Mouse (Mus musculus): ENCODE measurements around the gene Anxa5. TPM values are rescaled to one million over a fixed set of nuclear protein-coding genes. Genes with fewer than 3 reads are reported as not detected.
A peak's percentile ranks its signal among the peaks of the same experiment; 100 is the strongest.

Anxa5 gene
- polyA plus RNA-seq, 1 experiment from 2014 or later: 247 TPM

DNA sequence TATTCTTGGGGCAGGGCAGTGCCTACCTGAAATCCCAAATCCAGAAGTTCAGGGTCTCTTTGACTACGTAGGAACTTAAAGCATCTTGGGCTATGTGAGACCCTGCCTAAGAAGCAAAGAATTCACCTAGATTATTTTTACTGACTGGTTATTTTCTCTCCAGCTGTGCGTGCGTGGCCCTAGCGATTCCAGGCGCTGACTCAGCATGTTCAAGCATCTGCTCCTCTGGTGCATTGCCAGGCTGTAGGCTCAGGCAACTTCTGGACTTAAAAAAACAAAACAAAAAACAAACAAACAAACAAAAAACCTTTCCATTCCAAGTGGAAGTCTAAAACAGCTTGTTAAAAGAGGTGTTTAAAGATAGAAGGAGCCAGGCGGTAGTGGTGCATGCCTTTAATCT, 22.5 kb upstream of the Anxa5 start:
- no peak overlapping the region for H3K4me2 ChIP-seq (replicated peaks)
- H3K9me3 ChIP-seq: no peaks in the 10 kb centered on the region
- H3K27ac ChIP-seq: no peak overlapping the region
- H3K27me3 ChIP-seq (replicated peaks): no peaks in the 10 kb centered on the region
- H3K4me3 ChIP-seq (replicated peaks): no peak overlapping the region
- no peaks in the 10 kb centered on the region for H3K4me1 ChIP-seq (replicated peaks)
- no peak overlapping the region for H3K9ac ChIP-seq
- no peaks in the 10 kb centered on the region for H3K36me3 ChIP-seq
- 88% methylated on average over 6 of the region's 6 CpGs for WGBS
- ATAC-seq: no peak

GRCm38 (mm10) chr3:36496746-36497145, 21.1 kb upstream of the Anxa5 start:
- H3K4me3 ChIP-seq (replicated peaks): no peak overlapping the region
- H3K9ac ChIP-seq: no peak overlapping the region
- no peaks in the 10 kb centered on the region for H3K4me1 ChIP-seq (replicated peaks)
- H3K9me3 ChIP-seq: no peaks in the 10 kb centered on the region
- 20% methylated on average over 14 of the region's 14 CpGs for WGBS
- peak; percentile 74 for ATAC-seq
- H3K36me3 ChIP-seq: no peaks in the 10 kb centered on the region
- no peaks in the 10 kb centered on the region for H3K27me3 ChIP-seq (replicated peaks)
- no peak overlapping the region for H3K27ac ChIP-seq
- no peak overlapping the region for H3K4me2 ChIP-seq (replicated peaks)

DNA sequence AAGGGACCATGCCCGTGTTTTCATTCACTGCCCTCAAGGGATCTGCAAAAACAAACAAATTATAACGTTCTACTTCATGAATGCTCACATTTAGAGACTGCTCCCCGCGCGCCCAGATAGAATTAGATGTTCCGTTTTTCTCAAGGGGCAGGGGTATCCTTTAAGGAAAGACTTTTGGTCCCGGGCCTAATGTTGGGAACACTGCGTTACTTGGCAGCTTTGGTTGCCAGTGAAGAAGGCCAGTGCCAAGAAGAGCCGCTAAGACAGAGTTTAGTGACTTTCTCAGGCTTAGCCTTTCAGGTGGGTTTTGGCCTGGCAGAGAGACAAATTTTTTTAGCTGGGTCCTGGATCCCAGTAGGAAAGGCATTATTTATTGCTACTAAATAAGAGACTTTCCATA, 20.6 kb upstream of the Anxa5 start:
- H3K4me1 ChIP-seq (replicated peaks): no peaks in the 10 kb centered on the region
- no peak overlapping the region for H3K9ac ChIP-seq
- no peaks in the 10 kb centered on the region for H3K36me3 ChIP-seq
- H3K9me3 ChIP-seq: no peaks in the 10 kb centered on the region
- H3K4me2 ChIP-seq (replicated peaks): no peak overlapping the region
- H3K27ac ChIP-seq: no peak overlapping the region
- no peak for ATAC-seq
- H3K4me3 ChIP-seq (replicated peaks): no peak overlapping the region
- 86% methylated on average over 9 of the region's 9 CpGs for WGBS
- no peaks in the 10 kb centered on the region for H3K27me3 ChIP-seq (replicated peaks)

DNA sequence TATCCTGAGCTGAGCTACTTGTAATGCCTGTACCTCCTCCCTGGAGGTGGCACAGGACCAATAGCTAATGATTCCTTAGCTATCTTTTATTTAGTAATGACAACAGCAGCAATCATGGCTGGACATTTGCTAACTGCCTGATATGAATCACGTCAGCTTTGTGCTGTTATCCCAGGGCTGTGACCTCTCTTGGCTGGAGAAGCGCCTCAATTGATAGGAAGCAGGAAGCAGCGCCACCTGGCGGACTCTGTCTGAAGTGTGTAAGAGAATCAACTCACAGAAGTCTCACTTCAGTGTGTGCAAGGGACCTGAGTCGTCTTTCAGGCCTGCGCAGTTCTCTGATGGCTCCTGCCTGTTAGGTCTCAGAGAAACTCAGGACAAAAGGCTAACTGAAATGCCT, 19.7 kb upstream of the Anxa5 start:
- no peaks in the 10 kb centered on the region for H3K36me3 ChIP-seq
- ATAC-seq: peak; percentile 82
- H3K4me1 ChIP-seq (replicated peaks): no peaks in the 10 kb centered on the region
- no peak overlapping the region for H3K9ac ChIP-seq
- H3K27ac ChIP-seq: no peak overlapping the region
- H3K9me3 ChIP-seq: no peaks in the 10 kb centered on the region
- H3K4me2 ChIP-seq (replicated peaks): peak overlapping the region; percentile 36; the same call in 1 of the 2 replicates
- H3K4me3 ChIP-seq (replicated peaks): no peak overlapping the region
- no peaks in the 10 kb centered on the region for H3K27me3 ChIP-seq (replicated peaks)
- WGBS: 7% methylated on average over 6 of the region's 6 CpGs

DNA sequence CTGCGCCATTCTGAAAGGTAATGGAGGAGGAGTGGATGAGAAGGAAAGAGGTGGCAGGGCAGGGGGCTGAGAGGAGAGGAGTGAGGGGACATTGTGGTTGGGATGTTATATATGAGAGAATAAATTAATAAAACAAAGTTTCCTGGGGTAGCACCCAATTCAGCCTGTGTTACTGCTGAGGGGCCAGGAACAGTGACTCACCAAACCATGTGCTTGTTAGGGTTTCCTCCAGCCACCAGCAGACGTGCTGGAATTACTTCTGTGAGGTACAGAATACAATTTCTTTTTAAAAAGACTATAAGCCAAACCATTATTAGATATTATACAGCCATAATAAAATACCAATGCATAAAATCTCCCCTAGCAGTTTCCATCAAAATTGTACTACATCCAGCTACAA, 18.9 kb upstream of the Anxa5 start:
- Histone ChIP-seq H3K4me2 (replicated peaks) (no peak overlapping the region), H3K27ac (no peak overlapping the region), H3K9ac (no peak overlapping the region), H3K36me3 (no peaks in the 10 kb centered on the region), H3K4me3 (replicated peaks) (no peak overlapping the region), H3K4me1 (replicated peaks) (no peaks in the 10 kb centered on the region), H3K9me3 (no peaks in the 10 kb centered on the region), H3K27me3 (replicated peaks) (no peaks in the 10 kb centered on the region)
- WGBS: 75% methylated on average over 2 of the region's 2 CpGs
- ATAC-seq: no peak

GRCm38 (mm10) chr3:36493641-36494283, 18.1 kb upstream of the Anxa5 start:
- Histone ChIP-seq H3K4me1 (replicated peaks) (no peaks in the 10 kb centered on the region), H3K27ac (no peak overlapping the region), H3K9ac (no peak overlapping the region), H3K4me3 (replicated peaks) (no peak overlapping the region), H3K9me3 (no peaks in the 10 kb centered on the region), H3K4me2 (replicated peaks) (no peak overlapping the region), H3K27me3 (replicated peaks) (no peaks in the 10 kb centered on the region), H3K36me3 (no peaks in the 10 kb centered on the region)
- WGBS: 42% methylated on average over 6 of the region's 6 CpGs
- ATAC-seq: no peak

GRCm38 (mm10) chr3:36492716-36493391, 17.2 kb upstream of the Anxa5 start:
- no peaks in the 10 kb centered on the region for H3K4me1 ChIP-seq (replicated peaks)
- WGBS: 64% methylated on average over 9 of the region's 9 CpGs
- no peaks in the 10 kb centered on the region for H3K9me3 ChIP-seq
- H3K27ac ChIP-seq: no peak overlapping the region
- H3K9ac ChIP-seq: no peak overlapping the region
- no peaks in the 10 kb centered on the region for H3K27me3 ChIP-seq (replicated peaks)
- H3K4me2 ChIP-seq (replicated peaks): no peak overlapping the region
- H3K36me3 ChIP-seq: no peaks in the 10 kb centered on the region
- no peak overlapping the region for H3K4me3 ChIP-seq (replicated peaks)
- ATAC-seq: no peak

DNA sequence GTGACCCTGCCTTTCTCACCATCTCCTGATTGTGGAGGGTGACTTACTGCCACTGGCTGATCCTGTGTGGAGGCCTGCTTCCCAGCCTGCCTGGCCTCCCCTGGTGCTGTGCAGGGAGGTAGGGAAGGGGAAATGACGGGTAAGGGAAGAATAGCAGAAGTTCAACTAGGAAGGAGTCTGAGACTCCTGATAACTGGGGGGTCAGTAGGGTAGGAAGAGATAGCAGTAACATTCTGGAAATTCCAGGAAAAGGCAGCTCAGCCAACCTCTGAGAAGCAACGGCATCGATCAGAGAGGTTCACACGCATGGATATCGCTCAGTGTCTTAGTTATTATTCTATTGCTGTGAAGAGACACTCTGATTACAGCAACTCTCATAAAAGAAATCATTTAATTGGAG, 15.8 kb upstream of the Anxa5 start:
- Histone ChIP-seq H3K9me3 (no peaks in the 10 kb centered on the region), H3K36me3 (no peaks in the 10 kb centered on the region)
- WGBS: 89% methylated on average over 5 of the region's 5 CpGs

GRCm38 (mm10) chr3:36489590-36489910, 13.9 kb upstream of the Anxa5 start:
- no peak overlapping the region for H3K4me2 ChIP-seq (replicated peaks)
- ATAC-seq: no peak
- no peak overlapping the region for H3K9ac ChIP-seq
- WGBS: 89% methylated on average over 1 of the region's 1 CpGs
- H3K4me3 ChIP-seq (replicated peaks): no peak overlapping the region
- no peaks in the 10 kb centered on the region for H3K4me1 ChIP-seq (replicated peaks)
- no peak overlapping the region for H3K27ac ChIP-seq
- H3K36me3 ChIP-seq: no peaks in the 10 kb centered on the region
- H3K27me3 ChIP-seq (replicated peaks): no peaks in the 10 kb centered on the region
- H3K9me3 ChIP-seq: no peaks in the 10 kb centered on the region

More for the DNA sequence above, 15.8 kb upstream of the Anxa5 start:
- Histone ChIP-seq H3K27me3 (replicated peaks) (no peaks in the 10 kb centered on the region), H3K4me1 (replicated peaks) (no peaks in the 10 kb centered on the region), H3K9ac (no peak overlapping the region), H3K27ac (no peak overlapping the region), H3K4me2 (replicated peaks) (no peak overlapping the region), H3K4me3 (replicated peaks) (no peak overlapping the region)
- ATAC-seq: no peak

DNA sequence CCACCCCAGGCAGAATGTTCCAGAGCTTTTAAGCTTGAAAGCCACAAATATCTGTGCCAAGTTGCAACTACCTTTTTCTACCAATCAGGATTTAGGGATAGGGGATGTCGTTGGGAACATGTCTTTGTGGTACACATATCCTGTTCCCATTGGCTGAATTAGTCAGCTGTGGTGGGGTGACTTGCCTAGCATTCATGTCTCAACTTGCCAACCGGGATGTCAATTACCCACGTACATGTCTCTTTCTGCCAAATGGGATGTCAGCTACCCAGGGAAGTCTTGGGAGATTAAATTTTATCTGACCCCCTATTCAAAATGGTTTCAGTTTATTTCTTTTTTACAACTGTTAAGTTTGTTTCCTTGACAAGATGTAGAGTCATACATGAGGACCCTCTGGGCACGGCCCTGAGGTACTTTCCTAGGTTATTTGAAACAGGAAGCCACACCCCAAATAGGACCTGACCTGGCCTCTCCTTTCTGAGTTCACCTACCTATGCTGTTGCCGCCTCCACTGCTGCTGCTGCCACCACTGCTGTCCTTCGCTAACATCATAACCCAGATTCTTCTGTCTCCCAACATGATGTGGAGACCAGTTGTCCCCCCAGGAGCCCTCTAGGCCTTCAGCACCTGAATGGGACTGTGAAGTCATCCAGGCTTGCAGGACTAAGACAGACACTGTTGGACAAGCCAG, 13.3 kb upstream of the Anxa5 start:
- no peak overlapping the region for H3K27ac ChIP-seq
- no peaks in the 10 kb centered on the region for H3K9me3 ChIP-seq
- no peaks in the 10 kb centered on the region for H3K36me3 ChIP-seq
- WGBS: 78% methylated on average over 6 of the region's 6 CpGs
- H3K4me2 ChIP-seq (replicated peaks): no peak overlapping the region
- H3K9ac ChIP-seq: no peak overlapping the region
- no peak overlapping the region for H3K4me3 ChIP-seq (replicated peaks)
- no peak for ATAC-seq
- H3K27me3 ChIP-seq (replicated peaks): no peaks in the 10 kb centered on the region
- H3K4me1 ChIP-seq (replicated peaks): no peaks in the 10 kb centered on the region

DNA sequence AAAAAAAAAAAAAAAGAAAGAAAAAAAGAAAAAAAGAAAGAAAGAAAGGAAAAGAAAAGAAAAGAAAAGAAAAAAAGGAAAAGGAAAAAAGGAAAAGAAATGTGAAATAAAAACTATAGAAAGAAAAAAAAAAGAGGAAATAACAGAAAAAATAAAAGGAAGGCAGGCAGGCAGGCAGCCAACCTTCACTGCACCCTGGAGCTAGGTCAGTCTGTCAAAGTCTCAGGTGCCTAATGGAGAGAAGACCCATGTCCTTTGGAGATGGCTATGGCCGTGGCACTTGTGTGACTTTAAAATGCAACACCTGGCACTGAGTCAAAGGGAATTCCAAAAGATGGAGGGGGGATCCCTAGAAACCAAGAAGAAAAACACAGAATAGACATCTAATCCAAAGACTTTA, 12.7 kb upstream of the Anxa5 start:
- H3K4me1 ChIP-seq (replicated peaks): no peaks in the 10 kb centered on the region
- H3K9ac ChIP-seq: no peak overlapping the region
- no peak overlapping the region for H3K27ac ChIP-seq
- ATAC-seq: no peak
- no peak overlapping the region for H3K4me2 ChIP-seq (replicated peaks)
- H3K36me3 ChIP-seq: no peaks in the 10 kb centered on the region
- no peaks in the 10 kb centered on the region for H3K9me3 ChIP-seq
- H3K4me3 ChIP-seq (replicated peaks): no peak overlapping the region
- 62% methylated on average over 1 of the region's 1 CpGs for WGBS
- H3K27me3 ChIP-seq (replicated peaks): no peaks in the 10 kb centered on the region

GRCm38 (mm10) chr3:36486881-36487280, 11.2 kb upstream of the Anxa5 start:
- Histone ChIP-seq H3K4me3 (replicated peaks) (no peak overlapping the region), H3K27ac (no peak overlapping the region), H3K9ac (no peak overlapping the region), H3K27me3 (replicated peaks) (no peaks in the 10 kb centered on the region), H3K9me3 (no peaks in the 10 kb centered on the region), H3K4me2 (replicated peaks) (no peak overlapping the region), H3K36me3 (no peaks in the 10 kb centered on the region), H3K4me1 (replicated peaks) (peaks cover 10% of the 10 kb centered on the region)
- no peak for ATAC-seq
- 85% methylated on average over 6 of the region's 6 CpGs for WGBS

GRCm38 (mm10) chr3:36486176-36486575, 10.5 kb upstream of the Anxa5 start:
- Histone ChIP-seq H3K27ac (no peak overlapping the region), H3K9me3 (no peaks in the 10 kb centered on the region), H3K27me3 (replicated peaks) (no peaks in the 10 kb centered on the region), H3K4me2 (replicated peaks) (no peak overlapping the region), H3K9ac (no peak overlapping the region), H3K36me3 (no peaks in the 10 kb centered on the region), H3K4me1 (replicated peaks) (peaks cover 14% of the 10 kb centered on the region), H3K4me3 (replicated peaks) (no peak overlapping the region)
- no peak for ATAC-seq
- 52% methylated on average over 6 of the region's 6 CpGs for WGBS
